Mouse (Mus musculus) bone marrow, adult 2 months (tissue): ENCODE measurements around the gene Gm5741.

Source experiments
- CTCF ChIP-seq: fragments of 200-500 bp; IDR thresholded peaks from 2 replicates; pipeline ENCODE4 v1.5.1; 2011; ENCODE audit warnings: low read length, control low read depth; ENCODE audit not compliant: control insufficient read depth, insufficient read depth
- POLR2A ChIP-seq: fragments of 200-500 bp; IDR thresholded peaks from 2 replicates; pipeline ENCODE4 v1.6.1; 2011; ENCODE audit warnings: low read depth, mild to moderate bottlenecking, control low read depth, low read length, borderline replicate concordance; ENCODE audit not compliant: control insufficient read depth

GRCm38 (mm10) chr8:85023846-85024245 is 43.9 kb downstream of the Gm5741 start:
- TF ChIP-seq CTCF (no peak), POLR2A (no peak)
